Comparison of ENCODE assay signal across 8 mouse cellular contexts in the genomic region with DNA sequence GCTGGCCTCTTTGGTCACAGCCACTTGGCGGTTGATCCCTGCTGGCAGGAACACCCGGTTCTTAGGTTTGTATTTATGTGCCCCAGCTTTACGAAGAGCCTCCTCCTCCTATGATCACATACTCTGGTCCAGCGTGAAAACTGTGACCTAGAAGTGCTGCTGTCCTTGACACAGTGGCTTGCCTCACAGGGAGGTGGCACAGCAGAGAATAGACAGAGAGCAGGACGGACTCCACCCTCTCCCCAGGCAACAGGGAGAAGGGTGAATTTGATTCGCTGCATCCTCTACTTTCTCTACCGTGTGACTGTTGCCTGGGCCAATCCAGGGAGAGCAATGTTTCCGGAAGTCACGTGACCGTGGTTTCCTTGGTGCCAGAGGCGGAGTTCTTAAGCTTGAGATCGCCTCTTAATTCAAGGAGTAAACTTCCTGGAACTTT. TPM values are rescaled to one million over a fixed set of nuclear protein-coding genes. Genes with fewer than 3 reads are reported as not detected.
DNase-seq lines count a peak whose midpoint lies in the region; ATAC-seq and TF ChIP-seq lines count a peak whose summit lies in the region.
"Had no signal": no experiment of that assay in that cellular context is flagged by ENCODE, and none has a peak within 500 bp of the region (broad histone marks: within the 10 kb centered on the region; RNA-seq: fewer than 3 reads in every experiment).

No protein-coding gene starts in this region.

- peak; percentile 45 for DNase-seq in T-cell, adult 2 months (ENCODE audit: low spot score)
- peak; percentile 63 for DNase-seq in hindbrain, embryonic 10.5 days (ENCODE audit: low spot score)
- peak; percentile 45 to 77 for DNase-seq in left cerebral cortex, postnatal 14 days (ENCODE audit: low spot score in 2 of 2)

- no peak overlapping the region for H3K27ac ChIP-seq in embryonic facial prominence, embryonic 15.5 days (replicated peaks)
- peak overlapping the region; percentile 73 for H3K27ac ChIP-seq in hindbrain, embryonic 10.5 days
- H3K27ac ChIP-seq in stomach, embryonic 15.5 days = peak overlapping the region; percentile 60

- 0 out of 2 replicates have a peak, but pooled peaks cover 4% of the 10 kb centered on the region for H3K27me3 ChIP-seq in E14TG2a.4 (ENCODE audit: insufficient read depth, low read length)
- peaks cover under 1% of the 10 kb centered on the region; the same call in 1 of the 2 replicates for H3K27me3 ChIP-seq in embryonic facial prominence, embryonic 15.5 days
- H3K27me3 ChIP-seq in hindbrain, embryonic 10.5 days (ENCODE audit: insufficient read depth, poor library complexity, severe bottlenecking) = peaks cover 2% of the 10 kb centered on the region
- no peaks in the 10 kb centered on the region for H3K27me3 ChIP-seq in stomach, embryonic 15.5 days (replicated peaks)

- peaks cover 19% of the 10 kb centered on the region for H3K36me3 ChIP-seq in E14TG2a.4 (ENCODE audit: insufficient read depth, low read length)
- H3K36me3 ChIP-seq in embryonic facial prominence, embryonic 15.5 days = no peaks in the 10 kb centered on the region
- H3K36me3 ChIP-seq in hindbrain, embryonic 10.5 days = no peaks in the 10 kb centered on the region
- no peaks in the 10 kb centered on the region for H3K36me3 ChIP-seq in stomach, embryonic 15.5 days

- peak overlapping the region; percentile 78 for H3K4me3 ChIP-seq in E14TG2a.4 (replicated peaks; ENCODE audit: low read length)
- 0 out of 2 replicates have a peak overlapping the region, but pooled peaks have one; percentile 6 for H3K4me3 ChIP-seq in embryonic facial prominence, embryonic 15.5 days (replicated peaks)
- peak overlapping the region; percentile 20 for H3K4me3 ChIP-seq in hindbrain, embryonic 10.5 days
- H3K4me3 ChIP-seq in stomach, embryonic 15.5 days (replicated peaks) = peak overlapping the region; percentile 1; the same call in 1 of the 2 replicates

- peak overlapping the region; percentile 17; the same call in 1 of the 2 replicates for H3K4me2 ChIP-seq in embryonic facial prominence, embryonic 15.5 days (replicated peaks)
- H3K4me2 ChIP-seq in stomach, embryonic 15.5 days = peak overlapping the region; percentile 39

- H3K9me3 ChIP-seq in E14TG2a.4 (ENCODE audit: low read length) = no peaks in the 10 kb centered on the region
- no peaks in the 10 kb centered on the region for H3K9me3 ChIP-seq in embryonic facial prominence, embryonic 15.5 days (replicated peaks)
- no peaks in the 10 kb centered on the region for H3K9me3 ChIP-seq in hindbrain, embryonic 10.5 days
- H3K9me3 ChIP-seq in stomach, embryonic 15.5 days = no peaks in the 10 kb centered on the region

- 24% methylated on average over 12 of the region's 12 CpGs for WGBS in embryonic facial prominence, embryonic 15.5 days
- 21% methylated on average over 12 of the region's 12 CpGs for WGBS in hindbrain, embryonic 10.5 days
- 19% methylated on average over 12 of the region's 12 CpGs for whole genome bisulfite sequencing in stomach, embryonic 15.5 days

- peak; percentile 69 for ATAC-seq in embryonic facial prominence, embryonic 15.5 days (ENCODE audit: insufficient number of reproducible peaks, low FRiP score, low TSS enrichment, low read depth)
- peak; percentile 83 for ATAC-seq in megakaryocyte-erythroid progenitor cell, adult 5-6 weeks (replicated peaks; ENCODE audit: low FRiP score, low TSS enrichment, poor library complexity, severe bottlenecking)
- peak; percentile 86 for ATAC-seq in stomach, embryonic 15.5 days (ENCODE audit: insufficient read depth, low FRiP score, low read depth)

- TF ChIP-seq CTCF in E14TG2a.4 (conservative IDR thresholded peaks at IDR 0.05; ENCODE audit: low read length) = no peak

- peaks cover 56% of the 10 kb centered on the region for H3K4me1 ChIP-seq in E14TG2a.4 (replicated peaks; ENCODE audit: low read depth, low read length)
- H3K4me1 ChIP-seq in embryonic facial prominence, embryonic 15.5 days = 0 out of 2 replicates have a peak, but pooled peaks cover under 1% of the 10 kb centered on the region
- H3K4me1 ChIP-seq in hindbrain, embryonic 10.5 days (replicated peaks) = peaks cover 23% of the 10 kb centered on the region
- H3K4me1 ChIP-seq in stomach, embryonic 15.5 days = peaks cover 12% of the 10 kb centered on the region

- intact Hi-C loops in left cerebral cortex, postnatal 14 days (cut with DNase I) = no loop called here

- H3K9ac ChIP-seq in embryonic facial prominence, embryonic 15.5 days = no peak overlapping the region
- no peak overlapping the region for H3K9ac ChIP-seq in stomach, embryonic 15.5 days

RNA-seq across cellular contexts. Expression of gene Prr15l, which starts 7.0 kb away (rescaled TPM):
- polyA plus RNA-seq in embryonic facial prominence, embryonic 15.5 days (2015; fragmentation: Nextera tagmentation; extraction: Ambion mirVana) = 5.6 and 6.1 TPM in 2 replicates
- polyA plus RNA-seq in hindbrain, embryonic 10.5 days (2016; fragmentation: Nextera tagmentation; extraction: Ambion mirVana) = 0.37 and 0.75 TPM in 2 replicates
- total RNA-seq in left cerebral cortex, postnatal 14 days (2021) = not detected
- not detected in 2 replicates for total RNA-seq in megakaryocyte-erythroid progenitor cell, adult 5-6 weeks (2014; fragmentation: Nextera tagmentation)
- total RNA-seq in megakaryocyte-erythroid progenitor cell, adult 5-6 weeks (2017) = not detected in 2 replicates
- polyA plus RNA-seq in stomach, embryonic 15.5 days (2015; fragmentation: Nextera tagmentation; extraction: Ambion mirVana) = 55.2 and 65.6 TPM in 2 replicates
- total RNA-seq: left cerebral cortex, adult 8-10 months had no signal

RNA-seq across cellular contexts. Expression of gene Pnpo, which starts 8.8 kb away (rescaled TPM):
- 28.2 and 30.5 TPM in 2 replicates for polyA plus RNA-seq in embryonic facial prominence, embryonic 15.5 days (2015; fragmentation: Nextera tagmentation; extraction: Ambion mirVana)
- 31.4 and 36.4 TPM in 2 replicates for polyA plus RNA-seq in hindbrain, embryonic 10.5 days (2016; fragmentation: Nextera tagmentation; extraction: Ambion mirVana)
- total RNA-seq in left cerebral cortex, postnatal 14 days (2021) = 10 to 100 TPM; 38.0 to 40.3 TPM
- total RNA-seq in megakaryocyte-erythroid progenitor cell, adult 5-6 weeks (2014; fragmentation: Nextera tagmentation) = 13.7 and 18.5 TPM in 2 replicates
- total RNA-seq in megakaryocyte-erythroid progenitor cell, adult 5-6 weeks (2017) = 25.9 and 29.0 TPM in 2 replicates
- 63.6 and 85.7 TPM in 2 replicates for polyA plus RNA-seq in stomach, embryonic 15.5 days (2015; fragmentation: Nextera tagmentation; extraction: Ambion mirVana)

RNA-seq across cellular contexts. Expression of gene Cdk5rap3, which starts 18.6 kb away (rescaled TPM):
- polyA plus RNA-seq in embryonic facial prominence, embryonic 15.5 days (2015; fragmentation: Nextera tagmentation; extraction: Ambion mirVana) = 77.7 and 82.3 TPM in 2 replicates
- polyA plus RNA-seq in hindbrain, embryonic 10.5 days (2016; fragmentation: Nextera tagmentation; extraction: Ambion mirVana) = 112 and 124 TPM in 2 replicates
- total RNA-seq in left cerebral cortex, postnatal 14 days (2021) = 10 to 100 TPM; 38.9 to 39.9 TPM
- total RNA-seq in megakaryocyte-erythroid progenitor cell, adult 5-6 weeks (2014; fragmentation: Nextera tagmentation) = 31.9 and 56.8 TPM in 2 replicates
- 18.3 and 54.6 TPM in 2 replicates for total RNA-seq in megakaryocyte-erythroid progenitor cell, adult 5-6 weeks (2017)
- 67.2 and 76.5 TPM in 2 replicates for polyA plus RNA-seq in stomach, embryonic 15.5 days (2015; fragmentation: Nextera tagmentation; extraction: Ambion mirVana)

RNA-seq across cellular contexts. Expression of gene Sp2, which starts 47.8 kb away (rescaled TPM):
- polyA plus RNA-seq in embryonic facial prominence, embryonic 15.5 days (2015; fragmentation: Nextera tagmentation; extraction: Ambion mirVana) = 16.8 and 17.9 TPM in 2 replicates
- 29.5 and 31.4 TPM in 2 replicates for polyA plus RNA-seq in hindbrain, embryonic 10.5 days (2016; fragmentation: Nextera tagmentation; extraction: Ambion mirVana)
- total RNA-seq in left cerebral cortex, postnatal 14 days (2021) = 10 to 100 TPM; 10.1 to 11.8 TPM
- 15.5 and 16.1 TPM in 2 replicates for total RNA-seq in megakaryocyte-erythroid progenitor cell, adult 5-6 weeks (2014; fragmentation: Nextera tagmentation)
- 2.4 and 4.8 TPM in 2 replicates for total RNA-seq in megakaryocyte-erythroid progenitor cell, adult 5-6 weeks (2017)
- polyA plus RNA-seq in stomach, embryonic 15.5 days (2015; fragmentation: Nextera tagmentation; extraction: Ambion mirVana) = 12.7 and 13.5 TPM in 2 replicates

Comparison
In these comparisons a context has a peak if more than half of its experiments do, and no peak if none do; other contexts are left out.
1. H3K4me3 ChIP-seq: peak in every context shown above with its lines; median percentile 78 in E14TG2a.4; 20 in hindbrain, embryonic 10.5 days; 6 in embryonic facial prominence, embryonic 15.5 days; 1 in stomach, embryonic 15.5 days.